Mouse (Mus musculus): ENCODE results near the gene Adamts1. TPM values are rescaled to one million over a fixed set of nuclear protein-coding genes. Genes with fewer than 3 reads are reported as not detected.
A peak's percentile ranks its signal among the peaks of the same experiment; 100 is the strongest.

Gene Adamts1
- polyA plus RNA-seq, 1 experiment from 2014 or later: 11.9 TPM

DNA sequence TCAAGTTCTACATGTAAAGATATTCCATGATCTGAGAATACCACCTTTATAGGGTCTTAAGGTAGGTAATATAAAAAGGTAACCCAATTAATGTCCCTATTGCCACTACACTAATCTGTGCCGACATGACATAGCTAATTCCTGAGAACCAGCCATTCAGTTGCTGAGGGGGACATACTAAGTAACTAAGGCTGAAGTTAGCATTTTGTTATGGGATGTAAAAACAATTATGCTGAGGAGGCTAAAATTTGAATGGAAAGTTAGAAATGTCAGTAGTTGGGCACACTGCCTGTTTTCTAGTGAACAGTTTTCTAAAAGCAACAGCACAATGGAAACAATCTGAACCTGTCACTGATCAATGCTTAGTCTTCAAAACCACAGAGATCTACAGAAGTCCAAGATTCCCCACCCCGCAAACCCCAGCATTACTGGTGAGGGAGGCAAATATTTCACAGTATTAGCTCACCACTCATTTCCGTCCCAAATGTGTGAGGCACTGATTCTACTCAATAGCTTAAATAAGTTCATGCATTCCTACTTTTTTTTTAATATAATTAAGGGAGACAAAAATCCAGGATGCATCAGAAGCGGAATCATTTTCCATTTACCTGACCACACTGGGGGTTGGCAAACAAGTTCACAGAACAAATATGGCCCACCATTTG is 9.6 kb downstream of the Adamts1 start:
- WGBS: 85% methylated on average over 4 of the region's 4 CpGs
- Histone ChIP-seq H3K9ac (ENCODE audit: low read length) (no peak overlapping the region), H3K4me3 (ENCODE audit: low read depth, low read length) (no peak overlapping the region), H3K4me2 (ENCODE audit: low read depth, low read length, severe bottlenecking) (no peak overlapping the region), H3K9me3 (ENCODE audit: control insufficient read depth, low read length) (no peaks in the 10 kb centered on the region), H3K27me3 (ENCODE audit: control insufficient read depth, insufficient read depth, low read length) (no peaks in the 10 kb centered on the region), H3K27ac (ENCODE audit: low read depth, low read length) (no peak overlapping the region), H3K4me1 (replicated peaks; ENCODE audit: control insufficient read depth, insufficient read depth, low read length) (no peaks in the 10 kb centered on the region), H3K36me3 (ENCODE audit: control insufficient read depth, insufficient read depth, low read length) (peaks cover 7% of the 10 kb centered on the region; the same call in 1 of the 2 replicates)
- DNase-seq (ENCODE audit: low spot score): no peak
- no peak for ATAC-seq (replicated peaks; ENCODE audit: low FRiP score)

- Histone ChIP-seq H3K36me3 (ENCODE audit: control insufficient read depth, insufficient read depth, low read length) (no peaks in the 10 kb centered on the region), H3K9ac (ENCODE audit: low read length) (no peak overlapping the region), H3K27ac (ENCODE audit: low read depth, low read length) (no peak overlapping the region), H3K9me3 (ENCODE audit: control insufficient read depth, low read length) (no peaks in the 10 kb centered on the region), H3K4me1 (replicated peaks; ENCODE audit: control insufficient read depth, insufficient read depth, low read length) (no peaks in the 10 kb centered on the region), H3K4me3 (ENCODE audit: low read depth, low read length) (no peak overlapping the region), H3K4me2 (ENCODE audit: low read depth, low read length, severe bottlenecking) (no peak overlapping the region), H3K27me3 (ENCODE audit: control insufficient read depth, insufficient read depth, low read length) (no peaks in the 10 kb centered on the region)
- ATAC-seq (replicated peaks; ENCODE audit: low FRiP score) (no peak), DNase-seq (ENCODE audit: low spot score) (no peak)
- 89% methylated on average over 2 of the region's 2 CpGs for WGBS
These were observed 21.8 kb downstream of the Adamts1 start for GRCm38 (mm10) chr16:85781076-85781475.

DNA sequence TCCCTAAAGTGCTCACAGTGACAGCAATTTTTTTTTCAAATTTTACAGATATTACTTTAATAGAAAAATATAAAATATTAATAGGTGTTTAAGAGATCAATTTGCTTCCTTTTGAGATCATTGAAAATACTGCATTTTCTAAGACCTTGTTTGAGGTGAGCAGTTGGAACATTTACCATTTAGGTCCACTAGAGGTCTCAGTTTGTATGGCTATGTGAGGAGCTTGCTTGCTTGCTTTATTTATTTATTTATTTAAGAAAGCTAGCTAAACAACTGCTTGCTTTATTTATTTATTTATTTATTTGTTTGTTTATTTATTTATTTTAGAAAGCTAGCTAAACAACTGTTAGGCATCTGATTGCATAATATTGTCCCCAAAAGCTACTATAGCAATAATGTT is 23.1 kb downstream of the Adamts1 start:
- H3K9me3 ChIP-seq (ENCODE audit: control insufficient read depth, low read length): no peaks in the 10 kb centered on the region
- H3K4me2 ChIP-seq (ENCODE audit: low read depth, low read length, severe bottlenecking): no peak overlapping the region
- no peaks in the 10 kb centered on the region for H3K27me3 ChIP-seq (ENCODE audit: control insufficient read depth, insufficient read depth, low read length)

GRCm38 (mm10) chr16:85772272-85772671 is 30.6 kb downstream of the Adamts1 start:
- no peak overlapping the region for H3K9ac ChIP-seq (ENCODE audit: low read length)
- no peak overlapping the region for H3K27ac ChIP-seq (ENCODE audit: low read depth, low read length)
- H3K4me1 ChIP-seq (replicated peaks; ENCODE audit: control insufficient read depth, insufficient read depth, low read length): no peaks in the 10 kb centered on the region
- H3K4me3 ChIP-seq (ENCODE audit: low read depth, low read length): no peak overlapping the region
- 68% methylated on average over 3 of the region's 3 CpGs for WGBS
- ATAC-seq (replicated peaks; ENCODE audit: low FRiP score) (no peak), DNase-seq (ENCODE audit: low spot score) (no peak)
- no peaks in the 10 kb centered on the region for H3K36me3 ChIP-seq (ENCODE audit: control insufficient read depth, insufficient read depth, low read length)
- H3K4me2 ChIP-seq (ENCODE audit: low read depth, low read length, severe bottlenecking): no peak overlapping the region
- H3K27me3 ChIP-seq (ENCODE audit: control insufficient read depth, insufficient read depth, low read length): no peaks in the 10 kb centered on the region
- no peaks in the 10 kb centered on the region for H3K9me3 ChIP-seq (ENCODE audit: control insufficient read depth, low read length)

More for the DNA sequence above, 23.1 kb downstream of the Adamts1 start:
- H3K9ac ChIP-seq (ENCODE audit: low read length): no peak overlapping the region
- no peaks in the 10 kb centered on the region for H3K36me3 ChIP-seq (ENCODE audit: control insufficient read depth, insufficient read depth, low read length)
- no peak for DNase-seq (ENCODE audit: low spot score)
- ATAC-seq (replicated peaks; ENCODE audit: low FRiP score): peak; percentile 75
- H3K4me3 ChIP-seq (ENCODE audit: low read depth, low read length): no peak overlapping the region
- no peak overlapping the region for H3K27ac ChIP-seq (ENCODE audit: low read depth, low read length)
- no peaks in the 10 kb centered on the region for H3K4me1 ChIP-seq (replicated peaks; ENCODE audit: control insufficient read depth, insufficient read depth, low read length)

DNA sequence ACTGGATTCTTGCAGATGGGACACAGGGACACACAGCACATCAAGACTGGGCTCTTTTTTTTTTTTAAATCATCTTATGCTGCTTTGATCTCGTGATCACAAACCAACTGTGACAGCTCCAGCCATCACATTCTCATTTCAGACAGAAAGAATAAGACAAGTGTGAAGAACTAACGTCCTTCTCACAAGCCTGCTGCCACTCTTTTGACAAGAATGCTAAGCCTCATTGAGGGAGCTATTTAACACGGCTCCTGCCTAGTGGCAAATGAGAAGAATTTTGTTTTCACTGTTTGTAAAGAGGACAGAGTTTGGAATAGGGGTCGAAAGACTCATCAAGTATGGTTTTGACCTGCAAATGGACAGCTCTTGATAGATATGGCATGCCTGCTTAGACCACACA is 35.6 kb downstream of the Adamts1 start:
- no peak overlapping the region for H3K4me2 ChIP-seq (ENCODE audit: low read depth, low read length, severe bottlenecking)
- ATAC-seq (replicated peaks; ENCODE audit: low FRiP score) (no peak), DNase-seq (ENCODE audit: low spot score) (no peak)
- no peaks in the 10 kb centered on the region for H3K9me3 ChIP-seq (ENCODE audit: control insufficient read depth, low read length)
- no peaks in the 10 kb centered on the region for H3K4me1 ChIP-seq (replicated peaks; ENCODE audit: control insufficient read depth, insufficient read depth, low read length)
- H3K9ac ChIP-seq (ENCODE audit: low read length): no peak overlapping the region
- H3K4me3 ChIP-seq (ENCODE audit: low read depth, low read length): no peak overlapping the region
- WGBS: 52% methylated on average over 4 of the region's 4 CpGs
- no peaks in the 10 kb centered on the region for H3K36me3 ChIP-seq (ENCODE audit: control insufficient read depth, insufficient read depth, low read length)
- no peak overlapping the region for H3K27ac ChIP-seq (ENCODE audit: low read depth, low read length)
- H3K27me3 ChIP-seq (ENCODE audit: control insufficient read depth, insufficient read depth, low read length): no peaks in the 10 kb centered on the region

- no peaks in the 10 kb centered on the region for H3K4me1 ChIP-seq (replicated peaks; ENCODE audit: control insufficient read depth, insufficient read depth, low read length)
- ATAC-seq (replicated peaks; ENCODE audit: low FRiP score) (no peak), DNase-seq (ENCODE audit: low spot score) (no peak)
- no peak overlapping the region for H3K27ac ChIP-seq (ENCODE audit: low read depth, low read length)
- no peaks in the 10 kb centered on the region for H3K9me3 ChIP-seq (ENCODE audit: control insufficient read depth, low read length)
- no peak overlapping the region for H3K9ac ChIP-seq (ENCODE audit: low read length)
- H3K4me2 ChIP-seq (ENCODE audit: low read depth, low read length, severe bottlenecking): no peak overlapping the region
- no peaks in the 10 kb centered on the region for H3K36me3 ChIP-seq (ENCODE audit: control insufficient read depth, insufficient read depth, low read length)
- H3K27me3 ChIP-seq (ENCODE audit: control insufficient read depth, insufficient read depth, low read length): no peaks in the 10 kb centered on the region
- whole genome bisulfite sequencing: 76% methylated on average over 8 of the region's 8 CpGs
- no peak overlapping the region for H3K4me3 ChIP-seq (ENCODE audit: low read depth, low read length)
These were observed 37.2 kb downstream of the Adamts1 start for GRCm38 (mm10) chr16:85765697-85766096.

GRCm38 (mm10) chr16:85765167-85765566 is 37.7 kb downstream of the Adamts1 start:
- no peak for DNase-seq (ENCODE audit: low spot score)
- Histone ChIP-seq H3K9ac (ENCODE audit: low read length) (no peak overlapping the region), H3K36me3 (ENCODE audit: control insufficient read depth, insufficient read depth, low read length) (no peaks in the 10 kb centered on the region), H3K27me3 (ENCODE audit: control insufficient read depth, insufficient read depth, low read length) (no peaks in the 10 kb centered on the region), H3K9me3 (ENCODE audit: control insufficient read depth, low read length) (no peaks in the 10 kb centered on the region), H3K4me1 (replicated peaks; ENCODE audit: control insufficient read depth, insufficient read depth, low read length) (no peaks in the 10 kb centered on the region), H3K4me2 (ENCODE audit: low read depth, low read length, severe bottlenecking) (no peak overlapping the region), H3K27ac (ENCODE audit: low read depth, low read length) (no peak overlapping the region), H3K4me3 (ENCODE audit: low read depth, low read length) (no peak overlapping the region)
- 79% methylated on average over 6 of the region's 6 CpGs for WGBS
- no peak for ATAC-seq (replicated peaks; ENCODE audit: low FRiP score)

DNA sequence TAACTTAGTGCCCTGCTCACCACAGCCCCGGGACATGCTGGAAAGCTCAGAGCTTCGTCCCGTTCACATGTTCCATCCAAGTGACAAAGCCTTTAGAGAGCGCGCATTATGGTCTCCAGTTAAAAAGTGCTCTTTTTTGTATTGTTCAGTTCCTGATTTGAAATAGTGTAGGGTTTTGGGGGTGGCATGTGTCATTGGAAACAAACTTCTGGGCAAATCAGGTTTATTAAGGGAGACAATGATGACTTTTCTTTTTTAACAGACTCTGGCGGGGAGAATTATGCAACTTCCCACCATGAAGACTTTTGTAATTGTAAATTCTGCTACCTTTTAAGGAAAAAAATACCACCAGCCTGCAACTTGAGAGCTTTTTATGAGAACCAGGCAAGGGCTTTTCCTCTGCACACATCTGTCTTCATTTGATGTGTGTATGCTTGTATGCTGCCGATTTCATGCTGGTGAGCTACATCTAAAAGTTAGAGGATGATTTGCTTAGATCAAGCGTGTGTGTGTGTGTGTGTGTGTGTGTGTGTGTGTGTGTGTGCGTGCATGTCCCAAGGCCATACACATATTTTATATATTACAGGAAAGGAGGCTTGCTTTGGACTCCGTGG is 40.8 kb downstream of the Adamts1 start:
- Histone ChIP-seq H3K36me3 (ENCODE audit: control insufficient read depth, insufficient read depth, low read length) (no peaks in the 10 kb centered on the region), H3K4me2 (ENCODE audit: low read depth, low read length, severe bottlenecking) (no peak overlapping the region), H3K27ac (ENCODE audit: low read depth, low read length) (no peak overlapping the region), H3K27me3 (ENCODE audit: control insufficient read depth, insufficient read depth, low read length) (no peaks in the 10 kb centered on the region), H3K9ac (ENCODE audit: low read length) (no peak overlapping the region), H3K9me3 (ENCODE audit: control insufficient read depth, low read length) (no peaks in the 10 kb centered on the region), H3K4me3 (ENCODE audit: low read depth, low read length) (no peak overlapping the region), H3K4me1 (replicated peaks; ENCODE audit: control insufficient read depth, insufficient read depth, low read length) (no peaks in the 10 kb centered on the region)
- DNase-seq (ENCODE audit: low spot score) (no peak), ATAC-seq (replicated peaks; ENCODE audit: low FRiP score) (no peak)
- 89% methylated on average over 10 of the region's 10 CpGs for WGBS

All from forebrain, embryonic 11.5 days (tissue).